ENCODE assay signal across 21 mouse cellular contexts in genomic region chr9:70006984-70007383, GRCm38 (mm10). TPM values are rescaled to one million over a fixed set of nuclear protein-coding genes. Genes with fewer than 3 reads are reported as not detected.
DNase-seq lines count a peak whose midpoint lies in the region; ATAC-seq lines count a peak whose summit lies in the region.
"Had no signal": no experiment of that assay in that cellular context is flagged by ENCODE, and none has a peak within 500 bp of the region (broad histone marks: within the 10 kb centered on the region; RNA-seq: fewer than 3 reads in every experiment).

No protein-coding gene starts in this region.

- peaks cover 9% of the 10 kb centered on the region for H3K36me3 ChIP-seq in liver, embryonic 16.5 days (ENCODE audit: control insufficient read depth, insufficient read depth)
- peaks cover 75% of the 10 kb centered on the region for H3K36me3 ChIP-seq in liver, embryonic 12.5 days

- peak; percentile 55 for ATAC-seq in liver, embryonic 16.5 days (ENCODE audit: low read depth)
- ATAC-seq in liver, embryonic 12.5 days = no peak
- ATAC-seq: forebrain, embryonic 13.5 days; forebrain, postnatal 0 days had no signal

- no peak overlapping the region for H3K4me3 ChIP-seq in liver, embryonic 16.5 days (ENCODE audit: low read depth, low read length)
- H3K4me3 ChIP-seq in liver, embryonic 12.5 days = no peak overlapping the region
- H3K4me3 ChIP-seq: embryonic facial prominence, embryonic 10.5 days; forebrain, embryonic 13.5 days; heart, embryonic 13.5 days had no signal

- no peak overlapping the region for H3K27ac ChIP-seq in liver, embryonic 16.5 days (ENCODE audit: low read length)
- H3K27ac ChIP-seq in liver, embryonic 12.5 days = no peak overlapping the region
- H3K27ac ChIP-seq: embryonic facial prominence, embryonic 10.5 days; forebrain, embryonic 13.5 days; heart, embryonic 13.5 days had no signal

- WGBS in liver, embryonic 16.5 days (ENCODE audit: insufficient replicate concordance) = 77% methylated on average over 5 of the region's 5 CpGs
- 87% methylated on average over 5 of the region's 5 CpGs for WGBS in liver, embryonic 12.5 days (ENCODE audit: insufficient replicate concordance)

- DNase-seq in heart, adult 11 months = peak; percentile 84
- no peak for DNase-seq in heart, adult 18-20 months
- peak; percentile 79 for DNase-seq in kidney, adult 9 months
- no peak for DNase-seq in kidney, postnatal 10 days
- peak; percentile 70 for DNase-seq in adipocyte (ENCODE audit: low spot score)
- DNase-seq in thymus, adult 18-20 months = no peak
- DNase-seq: adrenal gland, postnatal 25 days; cerebellum, adult 2 months; cerebellum, postnatal 10 days; forebrain, postnatal 0 days; gastrocnemius, postnatal 14 days; heart, postnatal 36 days had no signal

- peaks cover 12% of the 10 kb centered on the region for H3K4me1 ChIP-seq in liver, embryonic 16.5 days (ENCODE audit: control insufficient read depth, low read depth, low read length)
- peaks cover 28% of the 10 kb centered on the region for H3K4me1 ChIP-seq in liver, embryonic 12.5 days
- H3K4me1 ChIP-seq: embryonic facial prominence, embryonic 10.5 days; forebrain, embryonic 13.5 days had no signal

- H3K4me2 ChIP-seq in liver, embryonic 16.5 days (ENCODE audit: low read depth, low read length) = no peak overlapping the region
- H3K4me2 ChIP-seq in liver, embryonic 12.5 days = no peak overlapping the region
- H3K4me2 ChIP-seq: forebrain, embryonic 13.5 days; heart, embryonic 13.5 days had no signal

- H3K27me3 ChIP-seq in liver, embryonic 16.5 days (ENCODE audit: control insufficient read depth, insufficient read depth, low read depth, low read length) = no peaks in the 10 kb centered on the region
- H3K27me3 ChIP-seq in liver, embryonic 12.5 days (replicated peaks) = no peaks in the 10 kb centered on the region
- H3K27me3 ChIP-seq: forebrain, embryonic 13.5 days; heart, embryonic 13.5 days had no signal

- no peaks in the 10 kb centered on the region for H3K9me3 ChIP-seq in liver, embryonic 16.5 days (replicated peaks; ENCODE audit: control insufficient read depth, low read length)
- H3K9me3 ChIP-seq in liver, embryonic 12.5 days (replicated peaks) = no peaks in the 10 kb centered on the region
- H3K9me3 ChIP-seq: embryonic facial prominence, embryonic 10.5 days; forebrain, embryonic 13.5 days; heart, embryonic 13.5 days had no signal

- H3K9ac ChIP-seq in liver, embryonic 16.5 days (ENCODE audit: low read depth, low read length) = no peak overlapping the region
- no peak overlapping the region for H3K9ac ChIP-seq in liver, embryonic 12.5 days
- H3K9ac ChIP-seq: forebrain, embryonic 13.5 days; forebrain, postnatal 0 days; heart, embryonic 13.5 days had no signal

RNA-seq across cellular contexts. Expression of gene Gtf2a2, which starts 5.4 kb away (rescaled TPM):
- total RNA-seq in heart, adult 18-20 months (2021) = 10 to 100 TPM; 50.2 to 56.3 TPM
- 106 and 113 TPM in 2 replicates for polyA plus RNA-seq in liver, embryonic 16.5 days (2015; fragmentation: Nextera tagmentation; extraction: Ambion mirVana)
- 170 and 171 TPM in 2 replicates for polyA plus RNA-seq in liver, embryonic 12.5 days (2016; fragmentation: Nextera tagmentation; extraction: Ambion mirVana)

RNA-seq across cellular contexts. Expression of gene Bnip2, which starts 17.7 kb away (rescaled TPM):
- 100 to 1,000 TPM; 101 to 103 TPM for total RNA-seq in heart, adult 18-20 months (2021)
- 42.3 and 43.3 TPM in 2 replicates for polyA plus RNA-seq in liver, embryonic 16.5 days (2015; fragmentation: Nextera tagmentation; extraction: Ambion mirVana)
- 60.1 and 61.4 TPM in 2 replicates for polyA plus RNA-seq in liver, embryonic 12.5 days (2016; fragmentation: Nextera tagmentation; extraction: Ambion mirVana)

RNA-seq across cellular contexts. Expression of gene Gcnt3, which starts 30.9 kb away (rescaled TPM):
- not detected for total RNA-seq in heart, adult 18-20 months (2021)
- polyA plus RNA-seq in liver, embryonic 16.5 days (2015; fragmentation: Nextera tagmentation; extraction: Ambion mirVana) = 0.07 TPM in 1 of 2 replicates, not detected in the other
- polyA plus RNA-seq in liver, embryonic 12.5 days (2016; fragmentation: Nextera tagmentation; extraction: Ambion mirVana) = not detected in 2 replicates
- total RNA-seq: adrenal gland, adult 18-20 months; adrenal gland, postnatal 25 days; forebrain, postnatal 0 days; gastrocnemius, adult 18-20 months; gastrocnemius, postnatal 14 days; heart, postnatal 36 days; MEL had no signal
- polyA plus RNA-seq: cerebellum, adult 2 months; embryonic facial prominence, embryonic 10.5 days; forebrain, embryonic 13.5 days; forebrain, postnatal 0 days; gonadal fat pad, adult 2 months; heart, embryonic 13.5 days had no signal

Comparison
In these comparisons a context has a peak if more than half of its experiments do, and no peak if none do; other contexts are left out.
1. DNase-seq: peak in heart, adult 11 months (single experiment), kidney, adult 9 months (single experiment) and adipocyte (single experiment); none in heart, adult 18-20 months (0 of 2), kidney, postnatal 10 days (single experiment) and thymus, adult 18-20 months (0 of 2).